ENCODE assay signal across 8 mouse cellular contexts in genomic region chr19:8711506-8711905, GRCm38 (mm10). TPM values are rescaled to one million over a fixed set of nuclear protein-coding genes. Genes with fewer than 3 reads are reported as not detected.
DNase-seq lines count a peak whose midpoint lies in the region; ATAC-seq and TF ChIP-seq lines count a peak whose summit lies in the region.

No protein-coding gene starts in this region.

- no peaks in the 10 kb centered on the region for H3K9me3 ChIP-seq in heart, embryonic 10.5 days
- no peaks in the 10 kb centered on the region for H3K9me3 ChIP-seq in ES-Bruce4 (replicated peaks; ENCODE audit: control insufficient read depth, insufficient read depth, low read length, poor library complexity, severe bottlenecking)
- no peaks in the 10 kb centered on the region for H3K9me3 ChIP-seq in hindbrain, embryonic 12.5 days (replicated peaks)

- no peak for ATAC-seq in hindbrain, embryonic 12.5 days (ENCODE audit: low FRiP score)

- peaks cover 18% of the 10 kb centered on the region for H3K4me1 ChIP-seq in heart, embryonic 10.5 days
- H3K4me1 ChIP-seq in ES-Bruce4 (ENCODE audit: control insufficient read depth, insufficient read depth, low read length): no peaks in the 10 kb centered on the region
- H3K4me1 ChIP-seq in hindbrain, embryonic 12.5 days: peaks cover 30% of the 10 kb centered on the region

- H3K27ac ChIP-seq in heart, embryonic 10.5 days: 0 out of 2 replicates have a peak overlapping the region, but pooled peaks have one; percentile 97
- H3K27ac ChIP-seq in ES-Bruce4 (ENCODE audit: insufficient read depth, low read length) (peak overlapping the region; percentile 96), macrophage (peak overlapping the region; percentile 96)
- H3K27ac ChIP-seq in hindbrain, embryonic 12.5 days: no peak overlapping the region

- DNase-seq in heart, embryonic 10.5 days (ENCODE audit: low spot score): no peak
- DNase-seq in heart, postnatal 25 days (ENCODE audit: low spot score): no peak
- DNase-seq in urinary bladder, postnatal 36 days (ENCODE audit: low spot score in 2 of 2): no peak
- no peak for DNase-seq in right cerebral cortex, postnatal 36 days (ENCODE audit: low spot score in 2 of 2)
- no peak for DNase-seq in testis, postnatal 10 days (ENCODE audit: low spot score)

- WGBS in heart, embryonic 10.5 days: 83% methylated on average over 4 of the region's 4 CpGs
- WGBS in hindbrain, embryonic 12.5 days: 83% methylated on average over 4 of the region's 4 CpGs
- WGBS in macrophage (ENCODE audit: missing documents): 39% methylated on average over 4 of the region's 4 CpGs

- TF ChIP-seq EP300 in ES-Bruce4 (IDR thresholded peaks at IDR 0.05; ENCODE audit: insufficient read depth, low read depth, low read length): no peak

- H3K36me3 ChIP-seq in heart, embryonic 10.5 days: peaks cover 56% of the 10 kb centered on the region
- H3K36me3 ChIP-seq in ES-Bruce4 (ENCODE audit: control insufficient read depth, insufficient read depth, low read length, poor library complexity, severe bottlenecking) (peaks cover 54% of the 10 kb centered on the region), macrophage (ENCODE audit: inconsistent target) (peaks cover 44% of the 10 kb centered on the region)
- H3K36me3 ChIP-seq in hindbrain, embryonic 12.5 days: peaks cover 45% of the 10 kb centered on the region

- peaks cover 50% of the 10 kb centered on the region for H3K79me2 ChIP-seq in macrophage (ENCODE audit: inconsistent target)

- peak overlapping the region; percentile 54 for H3K4me2 ChIP-seq in hindbrain, embryonic 12.5 days (replicated peaks)

- no peaks in the 10 kb centered on the region for H3K27me3 ChIP-seq in heart, embryonic 10.5 days (ENCODE audit: insufficient read depth, poor library complexity, severe bottlenecking)
- H3K27me3 ChIP-seq in ES-Bruce4 (ENCODE audit: control insufficient read depth, insufficient read depth, low read length, poor library complexity, severe bottlenecking): no peaks in the 10 kb centered on the region
- no peaks in the 10 kb centered on the region for H3K27me3 ChIP-seq in hindbrain, embryonic 12.5 days

- TF ChIP-seq POLR2A in ES-Bruce4 (IDR thresholded peaks at IDR 0.05; ENCODE audit: insufficient read depth, low read length): no peak

- H3K9ac ChIP-seq in ES-Bruce4 (ENCODE audit: low read depth, poor library complexity, severe bottlenecking): peak overlapping the region; percentile 81
- H3K9ac ChIP-seq in hindbrain, embryonic 12.5 days: peak overlapping the region; percentile 86; the same call in 1 of the 2 replicates

- peak overlapping the region; percentile 88; the same call in 1 of the 2 replicates for H3K4me3 ChIP-seq in heart, embryonic 10.5 days
- H3K4me3 ChIP-seq in ES-Bruce4 (ENCODE audit: low read depth, low read length) (peak overlapping the region; percentile 72), macrophage (ENCODE audit: inconsistent target) (peak overlapping the region; percentile 86)
- peak overlapping the region; percentile 79 for H3K4me3 ChIP-seq in hindbrain, embryonic 12.5 days

- no peak for TF ChIP-seq CTCF in ES-Bruce4 (IDR thresholded peaks at IDR 0.05; ENCODE audit: low read depth, low read length)

- intact Hi-C loops in heart, postnatal 25 days (cut with DNase I): loop anchor here (10.0 kb wide), 1 partner anchor 403 kb away; no protein-coding TSS in a partner anchor

RNA-seq across cellular contexts. Expression of gene Slc3a2, which starts 11.7 kb away (rescaled TPM):
- polyA plus RNA-seq in heart, embryonic 10.5 days (2016; fragmentation: Nextera tagmentation; extraction: Ambion mirVana): 91.8 and 104 TPM in 2 replicates
- 10 to 100 TPM; 36.1 to 38.0 TPM for total RNA-seq in heart, postnatal 25 days (2021)
- polyA plus RNA-seq in ES-Bruce4 (2011; ENCODE audit: insufficient read depth, insufficient read length, low read depth, missing spikeins) (170 TPM in 2 replicates), macrophage (2018) (384 to 539 TPM (median 494 TPM) in 3 replicates)
- polyA plus RNA-seq in hindbrain, embryonic 12.5 days (2016; fragmentation: Nextera tagmentation; extraction: Ambion mirVana): 126 and 127 TPM in 2 replicates
- total RNA-seq in macrophage (2018; cell fraction: chromatin; rRNA removed): 100 to 1,000 TPM; 156 to 425 (median 334) TPM
- total RNA-seq in macrophage (2018; cell fraction: cytosol; rRNA removed): 100 to 1,000 TPM; 398 to 714 (median 485) TPM
- total RNA-seq in macrophage (2018; cell fraction: nucleus; rRNA removed): 100 to 1,000 TPM; 371 to 912 (median 636) TPM

RNA-seq across cellular contexts. Expression of gene Wdr74, which starts 24.1 kb away (rescaled TPM):
- 76.6 and 101 TPM in 2 replicates for polyA plus RNA-seq in heart, embryonic 10.5 days (2016; fragmentation: Nextera tagmentation; extraction: Ambion mirVana)
- total RNA-seq in heart, postnatal 25 days (2021): 10 to 100 TPM; 17.9 to 18.9 TPM
- 81.1 and 97.0 TPM in 2 replicates for polyA plus RNA-seq in ES-Bruce4 (2011; ENCODE audit: insufficient read depth, insufficient read length, low read depth, missing spikeins)
- polyA plus RNA-seq in hindbrain, embryonic 12.5 days (2016; fragmentation: Nextera tagmentation; extraction: Ambion mirVana): 72.6 and 73.3 TPM in 2 replicates
- total RNA-seq in macrophage (2018; cell fraction: chromatin; rRNA removed): 10 to 100 TPM; 10.3 to 65.3 (median 40.1) TPM
- 10 to 100 TPM; 13.5 to 25.5 (median 18.7) TPM for total RNA-seq in macrophage (2018; cell fraction: cytosol; rRNA removed)
- total RNA-seq in macrophage (2018; cell fraction: nucleus; rRNA removed): 10 to 100 TPM; 13.2 to 54.5 (median 21.3) TPM
- 16.3 to 42.4 TPM (median 18.1 TPM) in 3 replicates for polyA plus RNA-seq in macrophage (2018)

RNA-seq across cellular contexts. Expression of gene 1700092M07Rik, which starts 29.0 kb away (rescaled TPM):
- polyA plus RNA-seq in heart, embryonic 10.5 days (2016; fragmentation: Nextera tagmentation; extraction: Ambion mirVana): 1.6 and 2.1 TPM in 2 replicates
- total RNA-seq in heart, postnatal 25 days (2021): not detected
- polyA plus RNA-seq in ES-Bruce4 (2011; ENCODE audit: insufficient read depth, insufficient read length, low read depth, missing spikeins) (2.2 TPM in 1 of 2 replicates, not detected in the other), macrophage (2018) (not detected in 3 replicates)
- 2.4 and 4.5 TPM in 2 replicates for polyA plus RNA-seq in hindbrain, embryonic 12.5 days (2016; fragmentation: Nextera tagmentation; extraction: Ambion mirVana)
- 1 to 10 TPM in 10 of 26 experiments, not detected in 16; 2.8 to 8.1 (median 3.6) TPM for total RNA-seq in macrophage (2018; cell fraction: chromatin; rRNA removed)
- not detected for total RNA-seq in macrophage (2018; cell fraction: cytosol; rRNA removed)
- 1 to 10 TPM in 4 of 26 experiments, not detected in 22; 2.2 to 3.7 (median 2.5) TPM for total RNA-seq in macrophage (2018; cell fraction: nucleus; rRNA removed)

RNA-seq across cellular contexts. Expression of gene Stx5a, which starts 29.7 kb away (rescaled TPM):
- polyA plus RNA-seq in heart, embryonic 10.5 days (2016; fragmentation: Nextera tagmentation; extraction: Ambion mirVana): 83.1 and 91.1 TPM in 2 replicates
- 10 to 100 TPM; 27.6 to 31.0 TPM for total RNA-seq in heart, postnatal 25 days (2021)
- 45.6 and 47.1 TPM in 2 replicates for polyA plus RNA-seq in ES-Bruce4 (2011; ENCODE audit: insufficient read depth, insufficient read length, low read depth, missing spikeins)
- polyA plus RNA-seq in hindbrain, embryonic 12.5 days (2016; fragmentation: Nextera tagmentation; extraction: Ambion mirVana): 128 and 132 TPM in 2 replicates
- 100 to 1,000 TPM; 163 to 373 (median 250) TPM for total RNA-seq in macrophage (2018; cell fraction: chromatin; rRNA removed)
- total RNA-seq in macrophage (2018; cell fraction: cytosol; rRNA removed): 10 to 100 TPM; 28.8 to 50.4 (median 38.5) TPM
- total RNA-seq in macrophage (2018; cell fraction: nucleus; rRNA removed): 100 to 1,000 TPM in 24 of 26 experiments, 10 to 100 TPM in 2; 96.6 to 222 (median 140) TPM
- polyA plus RNA-seq in macrophage (2018): 32.3 to 65.9 TPM (median 61.9 TPM) in 3 replicates

RNA-seq across cellular contexts. Expression of gene Nxf1, which starts 45.4 kb away (rescaled TPM):
- 156 and 193 TPM in 2 replicates for polyA plus RNA-seq in heart, embryonic 10.5 days (2016; fragmentation: Nextera tagmentation; extraction: Ambion mirVana)
- 10 to 100 TPM; 37.5 to 48.1 TPM for total RNA-seq in heart, postnatal 25 days (2021)
- polyA plus RNA-seq in ES-Bruce4 (2011; ENCODE audit: insufficient read depth, insufficient read length, low read depth, missing spikeins) (122 and 200 TPM in 2 replicates), macrophage (2018) (68.7 to 115 TPM (median 96.9 TPM) in 3 replicates)
- polyA plus RNA-seq in hindbrain, embryonic 12.5 days (2016; fragmentation: Nextera tagmentation; extraction: Ambion mirVana): 190 and 196 TPM in 2 replicates
- 1,000 to 10,000 TPM in 4 of 26 experiments, 100 to 1,000 TPM in 22; 486 to 1,281 (median 796) TPM for total RNA-seq in macrophage (2018; cell fraction: chromatin; rRNA removed)
- 10 to 100 TPM; 49.8 to 90.5 (median 68.6) TPM for total RNA-seq in macrophage (2018; cell fraction: cytosol; rRNA removed)
- total RNA-seq in macrophage (2018; cell fraction: nucleus; rRNA removed): 1,000 to 10,000 TPM in 2 of 26 experiments, 100 to 1,000 TPM in 24; 352 to 1,871 (median 566) TPM
